Mouse (Mus musculus) mature B cell (primary cell): ENCODE measurements around the gene Tspan11.

Experiments used
- in situ Hi-C: fragments of 300-500 bp; cut with MboI; formaldehyde crosslinking; loops from 2 replicates; pipeline ENCODE4 v1.14.3; 2019

The Tspan11 gene

GRCm38 (mm10) chr6:127887511-127888421 lies at the start of gene Tspan11:
Gene Tspan11, plus strand, starts transcription at chr6:127887589.
- in situ Hi-C loops, result no loop called here

- in situ Hi-C loops, result no loop called here
These were observed 49.5 kb upstream of the Tspan11 start for GRCm38 (mm10) chr6:127837910-127838309.

DNA sequence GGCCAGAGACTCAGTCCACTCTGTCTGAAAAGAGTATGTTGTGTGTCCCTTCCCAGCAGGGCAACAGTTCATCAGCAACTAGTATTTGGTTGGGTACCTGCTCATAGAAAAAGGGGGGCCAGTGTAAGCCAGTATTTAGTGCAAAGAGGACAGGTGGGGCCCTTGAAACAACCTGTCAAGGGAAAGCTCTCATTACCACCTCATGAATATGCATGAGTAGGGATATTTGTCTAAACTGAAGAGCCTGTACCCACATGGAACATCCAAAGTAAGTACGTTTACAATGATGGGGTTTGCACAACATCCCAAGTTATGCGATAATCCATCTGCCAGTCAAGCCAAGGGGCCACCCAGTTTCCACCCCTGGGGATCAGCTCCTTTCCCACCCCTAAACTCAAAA lies 47.9 kb upstream of the Tspan11 start:
- in situ Hi-C loops, result no loop called here

DNA sequence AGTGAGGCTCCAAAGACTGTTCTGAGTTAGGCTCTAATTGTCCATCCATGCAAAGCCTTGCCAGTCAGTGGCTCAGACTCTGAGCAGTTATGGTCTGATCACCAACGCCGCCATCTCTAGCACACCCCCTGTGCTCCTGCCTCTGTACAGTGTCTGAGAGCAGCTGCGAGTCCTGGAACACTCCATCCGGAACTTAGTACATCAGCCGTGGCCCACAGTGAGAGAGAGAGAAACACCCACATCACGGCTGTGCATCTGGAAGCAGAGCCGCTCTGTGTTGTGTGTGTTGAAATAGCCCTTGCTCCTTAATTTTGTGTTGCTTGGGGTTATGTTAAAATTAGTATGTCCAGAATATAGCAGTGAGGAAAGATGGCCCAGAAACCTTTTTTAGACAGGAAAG lies 47.2 kb upstream of the Tspan11 start:
- in situ Hi-C loops, result no loop called here

DNA sequence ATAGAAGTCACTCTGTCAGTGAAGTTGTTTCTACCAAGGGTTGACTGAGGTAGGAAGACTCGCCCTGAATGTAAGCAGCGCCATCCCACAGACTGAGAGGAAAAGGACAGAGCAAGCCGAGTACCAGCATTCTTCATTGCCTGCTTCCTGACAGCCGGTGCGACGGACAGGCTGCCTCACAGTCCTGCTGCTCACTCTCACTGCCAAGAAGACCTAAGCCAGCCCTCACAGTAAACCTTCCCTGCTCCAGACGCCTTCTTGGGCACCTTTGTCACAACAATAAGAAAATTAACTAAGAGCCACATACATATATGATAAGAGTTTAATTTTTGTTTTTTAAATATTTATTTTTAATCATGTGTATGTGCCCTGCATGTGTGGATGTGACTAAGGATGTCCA lies 46.1 kb upstream of the Tspan11 start:
- in situ Hi-C loops, result no loop called here

DNA sequence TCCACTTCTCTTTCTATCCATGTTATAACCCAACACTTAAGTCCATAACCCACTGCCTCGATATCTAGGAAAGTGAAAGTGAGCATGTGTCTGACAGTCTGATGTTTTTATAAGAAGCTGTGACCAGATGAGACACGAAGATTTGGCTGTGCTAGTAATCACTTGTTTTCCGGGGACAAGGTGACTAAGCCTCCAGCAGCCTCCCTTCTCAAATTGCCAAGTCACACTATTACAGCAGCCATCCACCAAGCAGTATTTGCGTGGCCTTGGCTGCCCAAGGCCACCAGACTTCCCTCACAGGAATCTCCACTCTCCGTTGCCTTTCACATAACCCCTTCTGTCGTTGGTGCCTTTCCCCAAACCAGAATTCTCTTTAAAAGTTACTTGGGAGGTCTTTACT lies 40.9 kb upstream of the Tspan11 start:
- in situ Hi-C loops, result no loop called here

DNA sequence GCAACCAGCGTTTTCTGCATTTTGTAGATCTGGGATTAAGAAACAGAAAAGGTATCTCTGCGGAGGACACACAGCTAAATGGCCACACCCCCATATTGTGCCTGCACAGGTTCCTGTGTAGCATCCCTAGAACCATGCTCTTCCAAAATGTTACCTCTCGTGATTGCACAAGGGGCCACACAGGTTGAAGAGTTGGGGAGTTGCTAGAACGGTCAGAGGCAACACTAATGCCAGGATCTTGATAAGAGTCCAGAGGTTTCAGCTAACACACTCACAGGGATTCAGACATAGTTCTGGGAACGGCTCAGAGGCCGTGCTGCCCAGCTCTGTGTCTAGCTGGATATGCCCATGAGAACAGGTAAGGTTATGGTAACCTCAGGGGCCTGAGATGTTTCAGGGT lies 37.9 kb upstream of the Tspan11 start:
- in situ Hi-C loops, result no loop called here

DNA sequence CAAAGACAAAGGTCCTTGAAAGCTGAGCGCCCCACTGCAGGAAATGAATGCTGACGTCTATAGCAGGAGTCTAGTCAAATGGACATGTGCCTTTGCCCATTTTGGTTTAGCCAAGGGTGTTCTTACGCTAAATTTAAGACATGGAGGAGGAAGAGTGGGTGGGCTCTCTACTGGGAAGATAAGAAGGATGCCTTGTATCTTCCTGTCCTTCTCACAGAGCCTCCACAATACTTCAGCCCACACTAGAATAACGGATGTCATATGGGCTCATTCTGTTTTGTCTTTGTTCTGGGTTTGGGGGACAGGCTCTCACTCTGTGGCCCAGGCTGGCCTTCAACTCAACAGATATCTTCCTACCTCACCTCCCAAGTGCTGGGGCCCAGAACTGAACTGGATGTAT lies 35.8 kb upstream of the Tspan11 start:
- in situ Hi-C loops, result no loop called here

DNA sequence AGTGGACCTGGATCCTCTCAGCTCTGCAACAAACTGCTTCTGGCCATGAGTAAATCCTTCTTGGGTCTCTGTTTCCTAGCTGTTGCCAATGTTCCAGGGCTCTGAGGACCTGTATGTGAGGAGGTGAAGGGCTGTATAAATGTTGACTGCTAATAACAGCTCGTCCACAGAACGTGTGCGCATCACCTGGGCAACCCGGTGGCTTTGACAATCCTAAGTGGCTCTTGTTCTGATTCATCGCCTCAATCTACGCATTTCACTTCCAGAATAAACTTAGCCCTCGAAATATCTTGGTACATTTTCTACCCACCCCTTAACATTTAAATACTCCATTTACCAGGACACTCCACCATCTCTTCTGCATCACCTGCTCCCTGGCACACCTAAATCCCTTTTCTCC lies 34.1 kb upstream of the Tspan11 start:
- in situ Hi-C loops, result no loop called here

DNA sequence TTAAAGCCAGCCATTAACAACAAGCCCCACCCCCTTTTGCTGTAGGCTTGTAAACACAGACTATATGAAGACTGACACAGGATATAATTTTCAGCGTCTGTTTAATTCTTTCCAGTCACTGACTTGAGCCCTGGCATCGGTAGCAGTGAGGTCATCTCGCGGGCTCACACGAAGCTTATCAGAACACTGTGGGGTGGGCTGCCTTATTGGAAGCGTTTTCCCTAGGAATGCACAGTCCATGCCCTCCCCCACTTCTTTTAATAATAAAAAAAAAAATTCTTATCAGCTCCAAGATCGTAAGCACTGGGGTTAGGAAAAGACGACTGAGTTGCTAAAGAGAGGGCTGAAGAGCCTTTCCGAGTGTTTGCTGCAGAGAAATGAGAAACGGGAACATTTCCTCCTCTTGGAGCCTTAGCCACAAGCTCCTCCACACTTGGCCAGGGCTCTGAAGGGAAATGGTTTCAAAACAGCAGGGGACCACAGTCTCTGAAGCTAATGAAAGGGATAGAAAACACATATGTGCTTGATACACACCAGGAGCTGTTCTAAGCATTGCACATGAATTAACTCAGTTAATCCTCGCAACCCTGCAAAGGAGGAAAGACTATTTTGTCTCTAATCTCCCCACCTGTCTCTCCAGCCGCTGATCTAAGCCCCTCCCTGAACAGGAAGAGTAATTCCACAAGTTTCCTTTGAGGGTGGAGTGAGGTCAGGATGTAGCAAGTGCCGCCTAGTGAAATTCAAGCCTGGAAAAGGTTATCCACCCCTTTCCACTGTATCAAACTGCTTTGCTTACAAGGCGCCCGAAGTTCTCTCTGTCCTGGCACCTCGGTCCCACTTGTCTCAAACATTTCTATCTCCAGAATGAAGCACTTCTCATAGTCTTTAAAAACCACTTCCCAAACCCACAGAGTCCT lies 33.4 kb upstream of the Tspan11 start:
- in situ Hi-C loops, result no loop called here

GRCm38 (mm10) chr6:127854688-127855013 lies 32.7 kb upstream of the Tspan11 start:
- in situ Hi-C loops, result no loop called here

DNA sequence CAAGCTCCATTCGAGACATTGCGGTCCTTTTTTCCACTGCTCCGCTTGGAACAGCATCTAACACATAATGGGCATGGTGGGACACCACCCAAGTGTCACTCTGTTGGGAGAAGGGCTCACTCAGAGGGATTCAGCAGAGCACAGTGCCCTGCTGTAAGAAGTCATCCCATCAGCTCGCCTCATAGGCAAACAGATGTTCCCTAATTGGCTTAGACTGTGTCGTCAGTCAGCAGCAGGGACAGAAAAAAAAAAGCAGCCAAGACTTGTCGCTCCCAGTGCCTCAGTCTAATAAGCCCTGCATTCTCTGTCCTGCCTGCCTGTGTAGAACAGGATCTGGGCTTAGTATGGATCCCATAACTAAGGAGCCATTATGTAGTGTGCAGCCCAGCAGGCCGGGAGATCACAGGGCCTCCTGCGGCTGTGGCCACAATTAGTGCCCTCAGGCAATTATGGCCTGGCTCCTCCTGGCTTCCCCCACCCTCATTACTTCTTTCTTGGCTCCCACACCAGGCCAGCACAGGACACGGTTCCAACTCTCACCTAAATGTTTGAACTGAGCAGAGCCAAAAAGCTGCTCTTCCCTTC lies 31.6 kb upstream of the Tspan11 start:
- in situ Hi-C loops, result no loop called here

DNA sequence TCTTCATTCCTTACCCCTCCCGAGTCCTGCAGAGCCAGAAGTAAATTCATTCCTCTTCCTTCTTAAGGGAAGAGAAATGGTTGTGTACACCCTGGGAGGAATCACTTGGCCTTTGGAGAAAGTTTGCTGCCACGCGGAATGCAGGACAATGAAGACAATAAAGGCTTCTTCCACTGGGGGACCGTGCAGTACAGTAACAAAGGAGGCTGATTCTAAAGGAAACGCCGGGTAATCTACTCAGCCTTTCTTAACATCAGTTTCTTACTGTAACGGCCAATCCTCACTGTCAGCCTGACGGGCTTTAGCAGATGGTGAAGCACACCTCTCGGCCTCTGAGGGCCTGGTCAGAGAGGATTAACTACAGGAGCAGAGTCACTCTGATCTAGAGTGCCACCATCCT lies 25.4 kb upstream of the Tspan11 start:
- in situ Hi-C loops, result no loop called here

DNA sequence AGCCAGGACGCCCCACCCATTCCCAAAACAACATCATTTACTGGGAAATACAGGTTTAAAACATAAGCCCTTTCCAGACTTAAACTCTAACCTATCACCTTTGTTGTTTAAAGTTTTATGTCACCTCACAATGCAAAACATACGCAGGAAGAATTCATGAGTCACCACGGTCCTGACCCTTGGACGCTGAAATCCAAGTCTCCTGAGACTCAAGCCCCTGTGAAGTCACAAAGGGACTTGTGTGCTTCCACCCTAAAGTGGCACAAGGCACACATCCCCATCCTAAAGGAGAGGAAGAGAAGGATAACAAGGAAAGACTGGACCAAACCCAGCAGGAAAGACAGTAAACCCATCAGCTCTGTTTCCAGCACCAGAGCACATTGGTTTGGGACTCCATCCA lies 22.0 kb upstream of the Tspan11 start:
- in situ Hi-C loops, result no loop called here

DNA sequence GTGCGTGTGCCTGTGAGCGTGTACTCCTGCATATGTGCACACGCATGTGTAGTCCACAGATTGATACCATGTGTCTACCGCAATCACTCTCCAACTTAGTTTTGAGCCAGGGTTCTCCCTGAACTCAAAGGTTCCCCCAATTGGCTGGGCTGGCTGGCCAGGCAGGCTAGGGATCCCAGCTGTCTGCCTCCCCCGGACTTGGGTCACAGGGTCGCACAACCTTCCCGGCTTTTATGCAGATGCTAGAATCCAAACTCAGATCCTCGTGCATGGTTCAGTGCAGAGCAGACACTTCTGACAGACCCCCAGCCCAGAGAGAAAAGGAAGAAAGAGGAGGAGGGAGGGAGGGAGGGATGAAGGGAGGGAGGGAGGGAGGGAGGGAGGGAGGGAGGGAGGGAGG lies 18.8 kb upstream of the Tspan11 start:
- in situ Hi-C loops, result no loop called here

DNA sequence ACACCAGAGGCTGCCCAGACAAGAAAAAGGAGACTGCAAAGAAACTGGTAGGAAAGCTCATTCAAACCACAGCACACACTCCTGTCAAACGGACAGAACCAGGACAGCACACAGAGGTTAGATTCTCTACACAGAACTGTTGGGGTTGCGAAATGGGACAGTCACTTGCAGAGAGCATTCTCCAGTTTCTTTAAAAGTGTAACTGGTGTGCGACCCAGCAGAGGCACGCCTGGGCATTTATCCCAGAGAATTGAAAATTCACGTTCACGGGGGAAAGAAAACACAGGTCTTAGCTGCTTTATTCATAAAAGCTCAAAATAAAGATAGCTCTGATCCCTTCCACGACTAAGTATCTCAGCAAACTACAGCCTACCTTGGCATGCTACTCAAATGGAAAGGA lies 18.3 kb upstream of the Tspan11 start:
- in situ Hi-C loops, result no loop called here

- in situ Hi-C loops, result no loop called here
These were observed 16.8 kb upstream of the Tspan11 start for GRCm38 (mm10) chr6:127870345-127871324.

- in situ Hi-C loops, result no loop called here
These were observed 16.0 kb upstream of the Tspan11 start for GRCm38 (mm10) chr6:127871436-127871835.

DNA sequence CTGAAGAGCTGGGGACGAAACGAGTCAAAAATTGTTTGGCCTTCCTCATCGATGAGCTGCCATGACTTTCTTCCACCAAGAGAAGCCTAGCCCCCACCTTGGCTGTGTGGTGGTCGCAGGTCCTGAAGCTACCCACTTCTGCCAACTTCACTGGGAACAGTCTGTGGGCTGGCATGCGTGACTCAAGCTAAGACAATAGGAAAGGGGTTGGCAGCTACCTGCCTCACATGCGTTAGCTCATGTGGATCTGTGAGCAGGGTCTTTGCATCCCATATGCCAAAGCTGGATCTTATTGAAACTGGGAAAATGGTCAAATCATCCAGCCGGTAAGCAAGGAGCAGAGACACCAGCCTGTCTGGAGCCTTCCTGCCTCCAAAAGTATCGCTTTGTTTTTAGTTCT lies 14.8 kb upstream of the Tspan11 start:
- in situ Hi-C loops, result no loop called here

GRCm38 (mm10) chr6:127875883-127876282 lies 11.5 kb upstream of the Tspan11 start:
- in situ Hi-C loops, result no loop called here

DNA sequence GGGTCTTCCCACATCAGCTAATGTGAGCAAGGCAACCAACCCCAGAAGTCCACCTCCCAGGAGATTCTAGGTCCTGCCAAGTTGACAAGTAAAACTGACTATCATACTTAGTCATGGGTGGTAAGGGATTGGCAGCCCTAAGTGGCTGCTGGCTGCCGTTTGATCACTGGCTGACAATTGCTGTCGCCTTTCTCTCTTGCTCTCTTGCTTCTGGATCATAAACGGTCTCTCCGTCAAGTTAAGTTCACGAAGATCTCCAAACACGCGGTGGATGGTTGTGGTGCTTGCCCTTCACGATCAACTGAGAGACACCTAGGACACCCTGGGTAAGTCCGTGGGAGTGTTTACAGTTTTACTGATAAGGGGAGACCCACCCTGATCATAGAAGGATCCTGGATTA lies 11.0 kb upstream of the Tspan11 start:
- in situ Hi-C loops, result no loop called here
